Mouse (Mus musculus) thymus, adult 2 months (tissue): ENCODE results near the gene Shh. TPM values are rescaled to one million over a fixed set of nuclear protein-coding genes. Genes with fewer than 3 reads are reported as not detected.

Source experiments
- DNase-seq: peaks from one replicate; pipeline ENCODE4 v3.0.0; 2021
- H3K27ac ChIP-seq: fragments of 200-500 bp; 2 replicates; pipeline ENCODE4 v1.5.1; 2012; ENCODE audit warnings: low read length, control low read depth; ENCODE audit not compliant: control insufficient read depth, insufficient read depth
- H3K27me3 ChIP-seq: fragments of 200-500 bp; 2 replicates; pipeline ENCODE4 v1.6.1; 2012; ENCODE audit warnings: mild to moderate bottlenecking, low read length, moderate library complexity, mixed read lengths; ENCODE audit not compliant: control insufficient read depth, insufficient read depth
- H3K36me3 ChIP-seq: fragments of 200-500 bp; 2 replicates; pipeline ENCODE4 v1.6.1; 2012; ENCODE audit warnings: mild to moderate bottlenecking, low read length, moderate library complexity; ENCODE audit not compliant: control insufficient read depth, insufficient read depth
- H3K4me1 ChIP-seq: fragments of 200-500 bp; replicated peaks from 2 replicates; pipeline ENCODE4 v1.6.1; 2012; ENCODE audit warnings: low read length; ENCODE audit not compliant: control insufficient read depth, insufficient read depth
- H3K4me3 ChIP-seq: fragments of 200-500 bp; 2 replicates; pipeline ENCODE4 v1.5.1; 2012; ENCODE audit warnings: mild to moderate bottlenecking, low read length, control low read depth, moderate library complexity; ENCODE audit not compliant: control insufficient read depth, insufficient read depth
- CTCF ChIP-seq: fragments of 200-500 bp; IDR thresholded peaks from 2 replicates; pipeline ENCODE4 v1.5.1; 2012; ENCODE audit warnings: mild to moderate bottlenecking, control low read depth, low read length, moderate library complexity, borderline replicate concordance; ENCODE audit not compliant: control insufficient read depth, poor library complexity, insufficient read depth; ENCODE audit errors: extremely low read depth
- POLR2A ChIP-seq: fragments of 200-500 bp; IDR thresholded peaks from 2 replicates; pipeline ENCODE4 v1.6.1; 2012; ENCODE audit warnings: mild to moderate bottlenecking, low read length, control low read depth, moderate library complexity; ENCODE audit not compliant: control insufficient read depth, poor library complexity, insufficient read depth; ENCODE audit errors: extremely low read depth
- WGBS: fragments of 180-500 bp; shearing (Covaris S2); methylation state at CpG from one replicate; pipeline ENCODE4 v1.1.7; 2018; 5-methylcytosine and 5-hydroxymethylcytosine counted together
- polyA plus RNA-seq: library from polyadenylated mRNA; depleted of rRNA; stranded (reverse); fragments of >200 nt; gene quantifications from 2 replicates; pipeline ENCODE4 v1.2.3, GENCODE M21; 2012; rRNA removed

Gene Shh
- 0.05 TPM in 1 of 2 replicates, not detected in the other for polyA plus RNA-seq

DNA sequence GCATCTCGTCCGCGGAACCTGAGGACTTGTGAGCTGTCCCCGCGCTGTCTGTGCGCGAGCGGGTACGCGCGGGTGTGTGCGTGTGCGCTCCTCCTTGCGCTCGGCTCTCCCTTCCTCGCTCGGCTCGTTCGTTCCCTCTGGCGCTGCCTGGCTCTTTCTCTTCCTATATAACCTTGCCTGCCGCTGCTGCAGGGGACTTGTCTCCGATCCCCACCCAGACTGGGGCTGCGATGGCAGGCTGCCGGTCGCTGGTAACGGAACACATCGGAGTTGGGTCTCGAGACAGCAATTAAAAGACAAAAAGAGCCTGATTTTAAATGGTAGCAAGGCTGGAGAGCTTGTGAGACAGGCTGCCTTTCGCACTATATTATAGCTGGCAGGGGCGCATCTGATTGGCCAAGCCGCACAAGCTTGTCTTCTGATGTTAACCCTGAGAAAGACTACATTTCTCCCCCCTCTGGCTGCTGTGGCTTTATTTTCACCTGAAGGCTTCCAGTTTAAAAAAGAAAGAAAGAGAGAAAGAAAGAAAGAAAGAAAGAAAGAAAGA is at the start of gene Shh:
Gene Shh, minus strand, starts transcription at position 497 of the 547 bp plus-strand sequence.
- TF ChIP-seq CTCF = no peak
- no peak for DNase-seq
- no peak within 1 kb of the TSS for H3K27ac ChIP-seq
- peaks cover 4% of the 10 kb centered on the region; the same call in 1 of the 2 replicates for H3K27me3 ChIP-seq
- H3K36me3 ChIP-seq = no peaks in the 10 kb centered on the region
- no peaks in the 10 kb centered on the region for H3K4me1 ChIP-seq
- H3K4me3 ChIP-seq = no peak within 1 kb of the TSS
- WGBS = 6% methylated on average over 31 of the region's 31 CpGs

DNA sequence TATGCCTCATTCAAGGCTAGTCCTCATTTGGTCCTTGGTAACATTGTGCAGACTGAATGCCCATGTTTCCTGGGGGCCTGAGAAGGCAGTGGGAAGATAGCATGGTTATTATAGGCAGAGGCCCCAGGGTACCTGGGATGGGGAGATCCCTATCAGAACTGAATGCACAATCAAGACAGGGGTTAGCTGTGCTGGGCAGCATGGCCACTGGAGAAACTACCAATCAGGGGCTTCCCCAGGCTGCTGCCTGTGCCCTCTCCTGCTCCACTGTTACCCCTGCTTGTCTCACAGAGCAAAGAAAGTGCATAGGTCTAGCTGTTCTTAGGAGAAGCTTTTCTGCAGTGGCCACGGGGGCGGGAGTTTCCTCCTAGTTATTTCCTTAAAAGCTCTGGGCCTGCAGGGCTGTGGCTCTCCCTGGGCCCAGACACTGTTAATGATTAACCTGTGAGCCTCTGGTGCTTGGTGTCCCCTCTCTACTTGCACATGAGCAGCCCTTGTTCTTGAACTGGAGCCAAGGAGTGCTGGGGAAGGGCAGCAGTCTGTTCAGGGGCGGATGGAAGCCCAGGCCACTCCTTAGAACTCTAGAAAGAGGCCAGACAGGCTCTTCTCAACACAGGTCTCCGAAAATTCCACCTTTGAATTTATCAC is 33.9 kb upstream of the Shh start:
- no peak for DNase-seq
- no peaks in the 10 kb centered on the region for H3K4me1 ChIP-seq
- TF ChIP-seq POLR2A (no peak), CTCF (no peak)
- no peak overlapping the region for H3K27ac ChIP-seq
- H3K36me3 ChIP-seq = no peaks in the 10 kb centered on the region
- no peaks in the 10 kb centered on the region for H3K27me3 ChIP-seq
- WGBS = 61% methylated on average over 4 of the region's 4 CpGs
- no peak overlapping the region for H3K4me3 ChIP-seq

GRCm38 (mm10) chr5:28498846-28499245 is 31.8 kb upstream of the Shh start:
- no peaks in the 10 kb centered on the region for H3K27me3 ChIP-seq
- H3K36me3 ChIP-seq = no peaks in the 10 kb centered on the region
- no peak overlapping the region for H3K4me3 ChIP-seq
- WGBS = 98% methylated on average over 4 of the region's 4 CpGs
- H3K4me1 ChIP-seq = no peaks in the 10 kb centered on the region
- no peak for TF ChIP-seq CTCF
- no peak for TF ChIP-seq POLR2A
- DNase-seq = no peak
- H3K27ac ChIP-seq = no peak overlapping the region

- H3K4me3 ChIP-seq = no peak overlapping the region
- no peak for TF ChIP-seq POLR2A
- TF ChIP-seq CTCF = no peak
- no peaks in the 10 kb centered on the region for H3K4me1 ChIP-seq
- H3K27me3 ChIP-seq = no peaks in the 10 kb centered on the region
- no peak overlapping the region for H3K27ac ChIP-seq
- no peak for DNase-seq
- WGBS = 95% methylated on average over 3 of the region's 3 CpGs
- no peaks in the 10 kb centered on the region for H3K36me3 ChIP-seq
Measured at GRCm38 (mm10) chr5:28495712-28496650, 28.9 kb upstream of the Shh start.

DNA sequence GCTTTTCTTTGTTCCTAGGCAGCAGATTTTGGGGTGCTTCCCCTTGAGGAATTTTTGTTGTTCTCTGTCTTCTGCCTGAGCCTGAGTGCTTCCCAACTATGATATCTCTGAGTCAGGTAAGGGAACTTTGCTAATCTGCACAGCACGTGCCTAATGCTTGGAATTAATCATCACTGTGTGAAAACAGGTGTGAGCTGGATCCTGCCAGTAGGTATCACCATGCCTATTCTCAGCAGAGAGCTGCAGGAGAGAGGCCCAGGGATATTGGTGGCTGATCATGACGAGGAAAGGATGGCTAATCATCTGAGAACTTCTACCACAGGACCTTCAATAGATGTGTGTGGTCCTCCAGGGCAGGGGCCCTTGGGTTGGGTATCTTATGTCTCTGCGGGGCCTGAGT is 26.5 kb upstream of the Shh start:
- 73% methylated on average over 3 of the region's 3 CpGs for WGBS
- no peaks in the 10 kb centered on the region for H3K36me3 ChIP-seq
- TF ChIP-seq CTCF = no peak
- no peak for TF ChIP-seq POLR2A

DNA sequence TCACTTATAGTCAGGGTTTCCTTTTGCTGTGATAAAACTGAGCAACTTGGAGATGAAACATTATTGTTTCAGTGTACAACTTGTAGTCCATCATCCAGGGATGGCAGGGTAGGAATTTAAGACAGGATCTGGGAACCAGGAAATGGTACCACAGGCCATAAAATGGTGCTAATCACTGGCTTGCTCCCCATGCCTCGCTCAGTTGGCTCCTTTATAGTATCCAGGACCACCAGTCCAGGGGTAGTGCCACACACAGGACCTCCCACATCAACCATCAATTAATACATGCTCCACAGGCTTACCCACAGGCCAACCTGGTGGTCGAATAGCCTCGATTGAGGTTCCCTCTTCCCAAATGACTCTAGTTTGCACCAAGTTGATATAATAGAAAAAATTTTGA is 15.9 kb upstream of the Shh start:
- no peaks in the 10 kb centered on the region for H3K27me3 ChIP-seq
- H3K4me1 ChIP-seq = no peaks in the 10 kb centered on the region
- H3K27ac ChIP-seq = no peak overlapping the region
- H3K4me3 ChIP-seq = no peak overlapping the region
- DNase-seq = no peak
- TF ChIP-seq POLR2A = no peak
- TF ChIP-seq CTCF = no peak
- WGBS = 76% methylated on average over 3 of the region's 3 CpGs
- H3K36me3 ChIP-seq = no peaks in the 10 kb centered on the region

More for the DNA sequence above, 26.5 kb upstream of the Shh start:
- H3K4me1 ChIP-seq = no peaks in the 10 kb centered on the region
- no peaks in the 10 kb centered on the region for H3K27me3 ChIP-seq
- no peak for DNase-seq
- no peak overlapping the region for H3K4me3 ChIP-seq
- no peak overlapping the region for H3K27ac ChIP-seq
